Mouse (Mus musculus) liver, postnatal 0 days (tissue): ENCODE data around the gene Psmb3. TPM values are rescaled to one million over a fixed set of nuclear protein-coding genes. Genes with fewer than 3 reads are reported as not detected.

ENCODE experiments used
- ATAC-seq: fragments of 200-750 bp; cut with Nextera tagmentation; 2 replicates; pipeline ENCODE4 v1.8.0; 2017; ENCODE audit warnings: mild to moderate bottlenecking, moderate library complexity
- DNase-seq: peaks from one replicate; pipeline ENCODE4 v3.0.0-alpha.2; 2016
- H3K27ac ChIP-seq: fragments of 300-500 bp; sonication (generic); 2 replicates; pipeline ENCODE4 v1.5.1; 2014; ENCODE audit warnings: antibody characterized with exemption, moderate library complexity, mild to moderate bottlenecking, low read depth
- H3K27me3 ChIP-seq: fragments of 300-500 bp; sonication (generic); 2 replicates; pipeline ENCODE4 v1.6.1; 2014; ENCODE audit warnings: low read length, control low read depth, mixed read lengths; ENCODE audit not compliant: insufficient read depth
- H3K36me3 ChIP-seq: fragments of 300-500 bp; sonication (generic); replicated peaks from 2 replicates; pipeline ENCODE4 v1.6.1; 2014; ENCODE audit warnings: mild to moderate bottlenecking, control low read depth, low read length, moderate library complexity, mixed read lengths; ENCODE audit not compliant: insufficient read depth
- H3K4me1 ChIP-seq: fragments of 300-500 bp; sonication (generic); 2 replicates; pipeline ENCODE4 v1.6.1; 2014; ENCODE audit warnings: antibody characterized with exemption, mild to moderate bottlenecking, control low read depth; ENCODE audit not compliant: insufficient read depth
- H3K4me2 ChIP-seq: fragments of 300-500 bp; sonication (generic); 2 replicates; pipeline ENCODE4 v1.6.1; 2014; ENCODE audit warnings: low read depth, mild to moderate bottlenecking, low read length, moderate library complexity, mixed read lengths
- H3K4me3 ChIP-seq: fragments of 300-500 bp; sonication (generic); 2 replicates; pipeline ENCODE4 v1.5.1; 2014; ENCODE audit warnings: low read depth, low read length
- H3K9ac ChIP-seq: fragments of 300-500 bp; sonication (generic); replicated peaks from 2 replicates; pipeline ENCODE4 v1.6.1; 2014; ENCODE audit warnings: mild to moderate bottlenecking, moderate library complexity
- H3K9me3 ChIP-seq: fragments of 300-500 bp; sonication (generic); 2 replicates; pipeline ENCODE4 v1.6.1; 2016; ENCODE audit warnings: mild to moderate bottlenecking, control low read depth, low read length, mixed read lengths
- CTCF ChIP-seq: sonication (generic); IDR thresholded peaks from 2 replicates; pipeline ENCODE4 v1.5.1; 2016; ENCODE audit warnings: antibody characterized with exemption, low read depth
- EP300 ChIP-seq: IDR thresholded peaks from 2 replicates; pipeline ENCODE4 v1.6.1; 2016; ENCODE audit warnings: antibody characterized with exemption, low read depth, mild to moderate bottlenecking
- WGBS: fragments of 180-500 bp; shearing (Covaris S2); extraction: QIAGEN DNeasy Blood & Tissue Kit; methylation state at CpG from one replicate; pipeline ENCODE4 v1.1.7; 2014; ENCODE audit not compliant: insufficient replicate concordance; 5-methylcytosine and 5-hydroxymethylcytosine counted together
- polyA plus RNA-seq: library from polyadenylated mRNA; unstranded; fragments of >200 nt; fragmentation: Nextera tagmentation; extraction: Ambion mirVana; gene quantifications from 2 replicates; pipeline ENCODE4 v1.2.1, GENCODE M21; 2015

Psmb3 gene
- polyA plus RNA-seq, 1 experiment from 2014 or later: 267 TPM

DNA sequence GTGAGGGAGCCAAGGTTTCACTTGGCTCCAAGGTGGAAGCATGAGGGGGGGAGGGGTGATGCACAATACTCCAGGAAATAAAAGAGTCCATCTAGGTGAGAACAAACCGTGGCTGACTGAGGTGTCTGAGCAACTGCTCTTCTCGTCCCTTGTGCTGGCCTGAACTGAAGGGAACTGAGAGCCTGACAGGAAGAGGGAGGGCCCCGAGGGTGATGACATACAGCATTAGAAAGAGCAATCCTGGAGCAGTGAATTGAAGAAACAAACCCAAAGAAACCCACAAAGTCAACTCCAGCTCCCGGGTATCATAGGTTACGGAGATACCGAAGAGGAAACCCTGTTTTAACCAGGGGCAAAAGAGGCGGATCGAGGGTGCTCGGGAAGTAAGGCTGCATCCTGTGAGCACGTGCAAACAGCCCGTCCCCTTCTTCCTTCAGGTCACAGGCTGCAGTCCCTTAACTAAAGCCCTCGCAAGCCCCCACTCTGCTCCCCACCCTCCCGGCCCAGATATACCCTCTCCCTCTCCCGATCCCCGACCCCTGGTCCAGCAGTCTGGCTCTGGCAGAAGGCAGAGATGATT lies 15.2 kb downstream of the Psmb3 start:
- ATAC-seq (peak; percentile 20), DNase-seq (peak; percentile 53)
- Histone ChIP-seq H3K4me1 (peaks cover 9% of the 10 kb centered on the region; the same call in 1 of the 2 replicates), H3K36me3 (peaks cover 45% of the 10 kb centered on the region), H3K27ac (peak overlapping the region; percentile 81), H3K27me3 (no peaks in the 10 kb centered on the region), H3K9me3 (0 out of 2 replicates have a peak, but pooled peaks cover 2% of the 10 kb centered on the region), H3K9ac (no peak overlapping the region), H3K4me2 (no peak overlapping the region), H3K4me3 (no peak overlapping the region)
- TF ChIP-seq EP300: no peak
- no peak for TF ChIP-seq CTCF
- WGBS: 44% methylated on average over 15 of the region's 15 CpGs

DNA sequence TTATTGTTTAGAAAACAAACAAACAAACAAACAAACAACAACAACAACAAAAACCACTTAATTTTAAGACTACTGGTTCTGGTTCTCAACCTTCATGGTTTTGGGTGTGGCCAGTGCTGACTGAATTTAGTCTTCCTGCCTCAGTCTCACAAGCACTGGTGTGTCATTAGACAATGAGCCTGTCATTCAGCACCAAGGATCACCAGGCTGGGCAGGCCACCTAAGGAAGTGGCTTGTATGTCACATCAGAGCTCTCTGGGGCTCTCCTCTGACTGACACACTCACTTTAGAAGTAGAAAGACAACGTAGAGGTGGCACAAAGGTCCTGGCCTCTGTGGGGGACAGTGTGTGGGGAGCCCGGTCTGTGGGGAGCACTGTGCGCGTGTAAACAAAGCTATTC lies 15.8 kb downstream of the Psmb3 start:
- H3K27ac ChIP-seq: peak overlapping the region; percentile 81
- no peaks in the 10 kb centered on the region for H3K27me3 ChIP-seq
- no peak overlapping the region for H3K9ac ChIP-seq
- H3K4me1 ChIP-seq: peaks cover 9% of the 10 kb centered on the region; the same call in 1 of the 2 replicates
- ATAC-seq (no peak), DNase-seq (no peak)
- TF ChIP-seq CTCF (no peak), EP300 (no peak)
- peaks cover 43% of the 10 kb centered on the region for H3K36me3 ChIP-seq
- H3K4me2 ChIP-seq: no peak overlapping the region
- 64% methylated on average over 4 of the region's 4 CpGs for WGBS
- no peak overlapping the region for H3K4me3 ChIP-seq
- 0 out of 2 replicates have a peak, but pooled peaks cover 2% of the 10 kb centered on the region for H3K9me3 ChIP-seq

DNA sequence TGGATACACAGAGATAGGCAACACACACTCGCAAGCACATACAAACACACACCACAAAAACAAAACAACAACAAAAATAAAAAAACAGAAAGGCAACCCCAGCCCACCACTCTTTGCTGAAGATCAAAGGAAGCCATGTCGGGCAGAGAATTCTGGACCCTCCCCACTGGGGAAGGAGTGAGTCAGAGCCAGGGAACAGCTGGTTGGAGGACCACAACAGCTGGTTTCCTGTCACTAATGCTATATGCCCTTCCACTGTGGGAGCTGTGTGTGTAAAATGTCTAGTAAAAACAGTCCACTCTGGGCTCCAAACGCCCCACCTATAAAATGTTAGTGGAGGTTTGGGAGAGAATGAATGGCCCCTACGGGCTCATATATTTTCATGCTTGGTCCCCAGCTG lies 18.1 kb downstream of the Psmb3 start:
- Histone ChIP-seq H3K27ac (no peak overlapping the region), H3K4me2 (no peak overlapping the region), H3K27me3 (no peaks in the 10 kb centered on the region), H3K9ac (no peak overlapping the region), H3K4me3 (no peak overlapping the region), H3K9me3 (0 out of 2 replicates have a peak, but pooled peaks cover 2% of the 10 kb centered on the region), H3K4me1 (0 out of 2 replicates have a peak, but pooled peaks cover 5% of the 10 kb centered on the region), H3K36me3 (peaks cover 50% of the 10 kb centered on the region)
- ATAC-seq (no peak), DNase-seq (no peak)
- 87% methylated on average over 4 of the region's 4 CpGs for WGBS
- TF ChIP-seq EP300: no peak
- TF ChIP-seq CTCF: no peak

- Histone ChIP-seq H3K9me3 (0 out of 2 replicates have a peak, but pooled peaks cover 2% of the 10 kb centered on the region), H3K4me3 (no peak overlapping the region), H3K4me2 (no peak overlapping the region), H3K27ac (0 out of 2 replicates have a peak overlapping the region, but pooled peaks have one; percentile 12), H3K36me3 (peaks cover 47% of the 10 kb centered on the region), H3K9ac (no peak overlapping the region), H3K27me3 (no peaks in the 10 kb centered on the region), H3K4me1 (0 out of 2 replicates have a peak, but pooled peaks cover 7% of the 10 kb centered on the region)
- ATAC-seq (peak; percentile 41), DNase-seq (no peak)
- TF ChIP-seq CTCF (no peak), EP300 (no peak)
- WGBS: 52% methylated on average over 7 of the region's 7 CpGs
These were observed 20.5 kb downstream of the Psmb3 start for GRCm38 (mm10) chr11:97723709-97724108.

GRCm38 (mm10) chr11:97728311-97728710 lies 25.1 kb downstream of the Psmb3 start:
- peak overlapping the region; percentile 63; the same call in 1 of the 2 replicates for H3K27ac ChIP-seq
- H3K9ac ChIP-seq: no peak overlapping the region
- ATAC-seq (peak; percentile 48; the same call in 1 of the 2 replicates), DNase-seq (peak; percentile 52)
- no peak overlapping the region for H3K4me3 ChIP-seq
- H3K4me2 ChIP-seq: no peak overlapping the region; the same call in 1 of the 2 replicates
- no peaks in the 10 kb centered on the region for H3K27me3 ChIP-seq
- TF ChIP-seq EP300 (no peak), CTCF (no peak)
- WGBS: 46% methylated on average over 7 of the region's 7 CpGs
- peaks cover 41% of the 10 kb centered on the region for H3K36me3 ChIP-seq
- no peaks in the 10 kb centered on the region for H3K9me3 ChIP-seq
- 0 out of 2 replicates have a peak, but pooled peaks cover 2% of the 10 kb centered on the region for H3K4me1 ChIP-seq

DNA sequence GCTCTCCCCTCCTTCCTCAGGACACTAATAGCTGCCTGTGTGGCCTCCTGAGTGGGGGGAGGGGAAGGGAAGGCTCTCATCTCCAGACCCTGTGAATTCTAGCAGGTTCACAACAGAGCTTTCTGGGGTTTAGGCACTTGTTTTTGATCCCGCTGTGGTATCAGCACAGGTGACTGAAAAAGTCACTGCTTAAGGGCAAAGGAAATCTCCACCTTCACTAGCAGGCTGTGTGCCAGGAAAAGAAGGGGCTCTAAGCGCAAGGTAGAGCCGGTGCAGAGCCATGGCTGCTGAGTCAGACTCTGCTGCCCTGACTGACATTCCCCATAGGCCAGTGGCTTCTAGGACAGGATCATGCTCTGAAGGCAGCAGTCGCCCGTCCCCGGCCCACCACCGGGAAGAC lies 25.5 kb downstream of the Psmb3 start:
- no peak for TF ChIP-seq EP300
- TF ChIP-seq CTCF: no peak
- WGBS: 63% methylated on average over 7 of the region's 7 CpGs
- Histone ChIP-seq H3K9ac (no peak overlapping the region), H3K27ac (peak overlapping the region; percentile 63; the same call in 1 of the 2 replicates), H3K4me2 (no peak overlapping the region; the same call in 1 of the 2 replicates), H3K36me3 (peaks cover 40% of the 10 kb centered on the region), H3K4me1 (0 out of 2 replicates have a peak, but pooled peaks cover 2% of the 10 kb centered on the region), H3K9me3 (no peaks in the 10 kb centered on the region), H3K4me3 (no peak overlapping the region), H3K27me3 (no peaks in the 10 kb centered on the region)
- DNase-seq (no peak), ATAC-seq (peak; percentile 15; the same call in 1 of the 2 replicates)
